Mouse (Mus musculus) c-Kit-negative CD71-positive TER-119-positive erythroid progenitor cells, embryonic 14.5 days (primary cell): ENCODE measurements around the gene Gpr19.

Source experiments
- DNase-seq: peaks from one replicate; pipeline ENCODE4 v3.0.0-alpha.2; 2013; ENCODE audit warnings: low read depth, low spot score

Gene Gpr19

DNA sequence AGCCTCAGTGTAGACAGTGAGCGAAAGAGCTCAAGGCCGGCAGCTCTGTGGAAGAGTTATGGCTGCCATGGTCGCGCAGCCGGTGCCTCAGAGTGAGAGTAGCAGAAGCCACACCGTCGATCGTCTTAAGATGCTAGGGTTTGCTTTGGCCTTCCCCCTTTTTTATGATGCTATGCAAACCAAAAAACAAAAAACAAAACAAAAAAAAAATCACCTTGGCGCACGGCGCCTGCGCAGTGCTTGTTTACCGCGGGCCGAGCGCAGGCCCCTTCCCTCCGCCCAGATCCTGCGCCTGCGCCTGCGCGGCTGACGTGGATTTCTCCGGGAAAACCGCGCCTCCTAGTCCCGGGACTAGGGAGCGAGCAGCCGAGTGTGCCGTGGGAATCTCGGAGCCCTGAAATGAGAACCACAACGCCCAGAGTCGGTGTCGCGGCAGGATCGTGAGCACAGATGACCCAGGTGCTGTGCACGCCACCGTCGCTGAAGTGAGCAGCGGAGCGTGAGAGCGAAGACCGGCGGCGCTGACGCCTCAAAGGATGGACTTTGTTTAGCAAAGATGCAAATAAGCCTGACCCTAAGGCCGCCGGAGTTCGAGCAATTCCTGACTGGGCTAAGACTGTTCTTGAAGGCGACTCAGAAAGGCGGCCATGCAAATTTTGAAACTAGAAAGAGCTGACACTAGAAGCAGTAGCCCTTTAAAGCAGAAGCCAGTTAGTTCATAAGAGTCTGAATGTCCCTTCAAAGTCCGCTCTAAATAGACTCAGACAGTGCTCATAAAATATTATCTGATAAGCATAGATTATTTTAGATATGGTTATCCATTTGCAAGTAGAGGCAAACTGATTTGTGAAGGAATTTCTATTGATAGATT lies at the start of gene Gpr19:
TSS of gene Gpr19 (minus strand) at position 484 of the 871 bp plus-strand sequence.
- peak; percentile 73 for DNase-seq

DNA sequence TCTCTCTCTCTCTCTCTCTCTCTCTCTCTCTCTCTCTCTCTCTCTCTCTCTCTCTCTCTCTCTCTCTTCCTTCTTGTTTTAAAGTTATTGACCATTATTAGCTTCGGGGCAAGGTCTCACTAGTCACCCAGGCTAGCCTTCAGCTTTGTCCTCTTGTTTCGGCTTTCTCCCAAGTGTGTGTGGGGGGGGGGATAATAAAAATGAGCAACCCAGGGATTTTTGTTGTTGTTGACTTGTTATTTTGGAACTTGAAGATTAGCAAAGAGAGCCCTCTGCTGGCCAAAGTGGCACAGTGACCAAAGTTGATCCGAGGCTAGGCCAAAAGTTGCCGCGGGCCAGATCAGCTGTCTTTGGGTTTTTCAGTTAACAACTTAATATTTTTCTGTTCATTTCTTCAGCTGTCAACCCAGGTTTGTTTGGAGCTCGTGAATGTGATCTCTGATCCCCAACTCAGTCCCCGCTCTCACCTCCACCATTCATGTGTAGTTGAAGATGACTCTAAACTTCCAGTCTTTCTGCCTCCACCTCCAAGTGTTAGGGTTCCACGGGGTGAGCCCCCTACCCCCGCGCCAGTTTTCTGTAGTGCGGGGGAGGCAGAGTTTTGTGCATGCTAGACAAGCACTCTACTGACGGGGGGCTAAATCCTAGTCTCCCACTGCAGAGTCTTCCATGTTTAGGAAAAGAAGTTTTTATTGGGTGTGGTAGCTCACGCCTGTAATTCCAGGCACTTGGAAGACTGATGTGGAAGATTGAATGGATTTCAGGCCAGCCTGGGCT lies 49.1 kb upstream of the Gpr19 start:
- DNase-seq, result peak; percentile 69

GRCm38 (mm10) chr6:134946858-134947257 lies 48.5 kb upstream of the Gpr19 start:
- no peak for DNase-seq

DNA sequence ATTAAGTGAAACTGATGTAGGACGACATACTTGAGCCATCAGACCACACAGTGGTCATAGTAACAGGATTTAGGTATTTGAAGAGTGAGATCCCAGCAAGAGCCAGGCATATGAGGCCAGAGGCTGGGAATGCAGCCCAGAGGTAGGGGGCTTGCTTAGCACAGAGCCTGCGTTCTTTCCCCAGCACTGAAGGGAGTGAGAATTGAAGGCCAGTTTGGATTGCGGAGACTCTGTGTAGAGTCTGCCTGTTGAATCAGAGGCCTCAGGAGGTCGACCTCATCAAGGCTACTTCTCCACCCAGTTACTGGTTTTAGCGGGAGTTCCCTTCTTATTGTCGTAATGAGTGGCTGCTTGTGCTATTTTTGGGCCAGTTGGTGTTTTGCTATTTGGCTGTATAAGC lies 47.7 kb upstream of the Gpr19 start:
- DNase-seq, result no peak

DNA sequence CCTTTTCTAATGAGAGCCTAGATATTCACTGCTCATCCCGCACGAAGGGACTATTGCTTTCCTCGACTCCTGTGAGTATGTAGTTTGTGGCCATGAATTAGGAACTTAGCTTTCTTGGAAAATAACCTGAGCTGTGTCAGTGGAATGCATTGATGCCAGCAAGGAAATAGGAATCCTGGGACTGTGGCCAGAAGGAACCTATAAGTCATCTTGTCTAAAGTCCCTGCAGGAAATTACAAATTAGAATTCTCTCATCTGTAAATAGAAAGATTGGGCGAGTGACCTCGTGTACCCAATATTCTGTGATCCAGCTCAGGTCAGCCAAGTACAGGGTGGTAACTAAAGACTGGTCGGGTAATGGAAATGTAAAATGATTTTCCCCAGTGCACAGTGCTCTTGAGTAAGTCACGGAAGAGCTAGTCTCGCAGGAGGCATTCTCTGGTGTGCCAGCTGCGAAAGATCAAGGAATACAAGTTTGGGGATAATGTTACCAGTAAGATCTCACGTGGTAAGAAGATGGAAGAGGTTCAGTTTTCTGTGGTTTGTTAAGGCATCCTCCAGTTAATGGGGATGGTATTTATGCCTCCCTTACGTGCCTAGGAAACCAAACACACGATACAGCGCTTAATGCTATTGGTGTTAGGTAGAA lies 45.5 kb upstream of the Gpr19 start:
- no peak for DNase-seq

DNA sequence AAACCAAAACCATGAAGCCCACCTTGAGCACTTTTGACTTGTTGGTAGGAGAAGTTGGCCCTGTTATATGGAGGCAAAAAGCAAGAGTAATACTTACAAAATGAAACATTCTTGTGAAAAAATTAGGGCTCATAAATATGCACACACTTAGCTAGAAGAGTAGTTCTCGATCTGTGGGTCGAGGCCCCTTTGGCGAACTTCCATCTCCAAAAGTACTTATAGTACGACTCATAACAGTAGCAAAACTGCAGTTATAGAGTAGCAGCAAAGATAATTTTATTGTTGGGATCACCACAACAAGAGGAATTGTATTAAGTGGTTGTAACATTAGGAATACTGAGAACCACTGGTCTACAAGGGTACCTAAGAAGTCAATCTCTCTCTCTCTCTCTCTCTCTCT lies 41.4 kb upstream of the Gpr19 start:
- DNase-seq, result no peak

GRCm38 (mm10) chr6:134934305-134934704 lies 35.9 kb upstream of the Gpr19 start:
- no peak for DNase-seq

GRCm38 (mm10) chr6:134933207-134933558 lies 34.8 kb upstream of the Gpr19 start:
- DNase-seq, result no peak

DNA sequence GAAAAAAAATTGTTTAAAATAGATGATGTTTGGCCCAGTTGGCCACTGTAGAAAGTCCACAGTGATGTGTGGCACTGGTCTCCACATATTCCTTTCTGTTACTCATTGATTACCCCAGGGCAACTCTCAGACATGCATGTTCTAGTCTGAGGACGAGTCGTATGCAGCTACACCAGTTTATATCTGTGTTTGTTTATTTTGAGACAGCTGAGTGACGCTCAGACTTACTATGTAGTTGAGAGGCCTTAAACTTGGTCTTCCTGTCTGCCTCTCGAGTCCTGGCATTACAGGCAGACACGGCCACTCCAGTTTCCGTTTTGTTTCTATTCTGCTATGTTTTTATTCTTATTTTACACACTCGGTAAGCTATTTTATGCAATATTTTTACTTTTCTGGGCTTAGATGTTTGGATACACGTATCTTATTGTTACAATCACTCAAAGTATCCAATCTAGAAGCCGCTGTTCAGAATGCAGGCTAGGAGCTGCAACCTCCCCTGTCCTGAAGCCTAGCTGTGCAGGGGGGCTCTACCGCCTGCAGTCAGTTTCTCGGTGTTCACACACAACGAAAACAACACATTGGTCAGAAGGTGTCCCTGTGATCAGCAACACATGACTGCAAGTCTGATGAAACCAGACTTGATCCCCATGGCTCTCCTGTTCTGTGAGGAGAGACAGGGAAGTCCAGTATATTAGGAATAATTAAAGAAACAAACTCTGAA lies 34.3 kb upstream of the Gpr19 start:
- no peak for DNase-seq

- no peak for DNase-seq
These were observed 32.8 kb upstream of the Gpr19 start for GRCm38 (mm10) chr6:134931146-134931545.

GRCm38 (mm10) chr6:134930383-134930782 lies 32.0 kb upstream of the Gpr19 start:
- no peak for DNase-seq

- no peak for DNase-seq
These were observed 31.5 kb upstream of the Gpr19 start for GRCm38 (mm10) chr6:134929926-134930325.

DNA sequence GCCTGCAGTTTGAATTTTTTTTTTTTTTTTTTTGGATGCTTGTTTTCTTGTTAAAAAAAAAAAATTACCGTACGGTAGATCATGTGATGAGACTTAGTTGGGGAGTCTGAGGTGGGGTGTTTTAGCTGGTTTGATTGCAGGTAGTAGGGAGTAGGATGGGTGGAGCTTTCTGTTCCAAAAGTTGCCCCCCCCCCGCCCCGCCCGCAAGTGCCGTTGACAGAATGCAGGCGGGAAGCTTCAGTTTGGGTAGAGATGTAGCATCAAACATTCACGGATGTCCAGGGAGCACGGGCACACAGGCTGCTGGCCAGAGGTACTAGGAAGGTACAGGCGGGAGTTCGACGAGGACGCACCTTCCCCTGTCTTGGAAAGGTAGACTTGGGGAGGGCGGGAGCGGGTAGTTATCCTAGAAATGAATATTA lies 30.5 kb upstream of the Gpr19 start:
- DNase-seq, result peak; percentile 63

GRCm38 (mm10) chr6:134928096-134928888 lies 29.9 kb upstream of the Gpr19 start:
- peak; percentile 73 for DNase-seq

DNA sequence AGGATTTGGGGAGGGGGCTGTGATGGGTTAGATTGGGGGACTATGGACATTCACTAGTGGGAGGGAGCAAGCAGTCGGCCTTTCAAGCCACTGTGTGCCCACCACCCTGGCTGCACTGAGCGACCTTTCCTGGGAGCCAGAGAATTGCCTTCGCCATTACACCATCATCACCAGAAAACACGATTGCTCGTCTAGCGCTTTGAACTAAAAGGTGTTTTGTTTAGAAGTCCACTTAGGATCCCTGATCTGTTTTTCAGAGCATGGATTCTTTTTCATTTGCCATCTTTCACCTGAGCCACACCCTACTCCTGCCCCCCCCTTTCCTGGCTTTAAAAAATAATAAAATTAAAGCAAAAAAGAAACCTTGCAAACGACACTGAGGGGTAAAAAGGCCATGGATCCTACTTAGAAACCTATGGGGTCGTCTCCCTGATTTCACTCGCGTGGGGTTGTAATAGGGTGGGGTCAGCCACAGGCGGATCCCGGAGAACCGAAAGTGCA lies 29.3 kb upstream of the Gpr19 start:
- no peak for DNase-seq

GRCm38 (mm10) chr6:134926803-134927594 lies 28.6 kb upstream of the Gpr19 start:
- DNase-seq, result peak; percentile 58

- no peak for DNase-seq
These were observed 27.9 kb upstream of the Gpr19 start for GRCm38 (mm10) chr6:134926338-134926705.

- no peak for DNase-seq
These were observed 27.4 kb upstream of the Gpr19 start for GRCm38 (mm10) chr6:134925673-134926337.

DNA sequence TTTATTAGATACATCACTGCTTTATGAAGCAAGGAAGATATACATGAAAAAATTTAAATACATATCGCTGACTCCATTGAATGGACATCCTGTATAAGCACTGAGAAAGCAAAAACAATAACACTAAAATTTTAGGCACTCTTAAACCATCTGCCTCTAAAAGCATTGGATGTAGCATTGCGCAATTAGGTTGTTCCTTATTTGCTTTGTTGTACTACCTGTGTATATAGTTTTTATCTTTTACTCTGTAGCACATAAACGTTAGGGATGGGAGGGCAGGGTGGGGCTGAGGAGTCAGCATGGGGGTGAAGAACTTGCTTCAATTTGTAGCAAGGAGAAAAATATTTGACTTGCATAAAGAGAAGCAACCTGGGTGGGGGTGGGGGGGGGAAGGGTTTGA lies 25.9 kb upstream of the Gpr19 start:
- no peak for DNase-seq
